Mouse (Mus musculus) cerebellum, postnatal 14 days (tissue): ENCODE results near the gene Pgpep1.

Experiments
- DNase-seq, 2 experiments: peaks; one replicate each; pipeline ENCODE4 v3.0.0; 2021; ENCODE audit warnings: mixed read lengths in 2 of 2

Pgpep1 gene

GRCm38 (mm10) chr8:70658897-70659603 is 1.1 kb downstream of the Pgpep1 start:
- DNase-seq: no peak

DNA sequence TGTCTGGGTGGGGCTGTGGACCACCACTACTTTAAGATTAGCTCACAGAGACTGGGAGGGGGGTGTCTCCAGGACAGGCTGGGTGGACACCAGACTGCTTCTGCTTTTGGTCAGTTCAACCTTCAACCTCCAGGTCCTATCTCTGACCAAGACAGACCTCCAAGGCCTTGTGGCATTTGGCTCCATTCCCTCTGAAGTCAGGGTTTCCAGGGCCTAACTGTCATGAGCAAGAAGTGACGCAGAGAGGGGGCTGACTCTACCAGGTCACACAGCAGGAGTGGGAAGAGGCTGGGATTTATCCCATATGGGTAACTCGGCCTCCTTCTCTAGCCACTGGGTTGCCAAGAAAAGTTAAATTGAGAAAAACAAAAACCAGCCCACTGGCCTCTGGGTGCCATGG is 2.4 kb downstream of the Pgpep1 start:
- DNase-seq: no peak

- DNase-seq: no peak
Observed at GRCm38 (mm10) chr8:70657214-70657613, 3.0 kb downstream of the Pgpep1 start.

- DNase-seq: no peak
Observed at GRCm38 (mm10) chr8:70656193-70656790, 3.9 kb downstream of the Pgpep1 start.

DNA sequence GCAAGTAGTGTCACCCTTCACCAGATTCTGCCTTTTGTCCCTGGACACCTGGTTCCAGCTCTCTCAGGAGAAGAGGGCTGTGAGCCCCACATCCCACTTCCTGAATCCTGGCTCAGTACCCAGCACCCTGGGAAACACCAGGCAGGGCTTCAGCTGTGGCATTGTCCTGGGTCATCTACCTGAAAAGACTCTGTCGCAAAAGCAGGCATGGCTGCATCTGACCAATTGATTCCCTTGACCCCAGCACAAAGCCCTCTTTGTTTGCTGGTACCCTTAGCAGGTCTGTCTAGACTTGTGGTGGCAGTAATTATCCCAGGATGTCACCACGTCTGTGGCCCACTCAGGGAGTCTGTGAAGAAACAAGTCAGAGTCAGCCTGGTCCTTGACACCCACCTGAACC is 4.7 kb downstream of the Pgpep1 start:
- DNase-seq: no peak

DNA sequence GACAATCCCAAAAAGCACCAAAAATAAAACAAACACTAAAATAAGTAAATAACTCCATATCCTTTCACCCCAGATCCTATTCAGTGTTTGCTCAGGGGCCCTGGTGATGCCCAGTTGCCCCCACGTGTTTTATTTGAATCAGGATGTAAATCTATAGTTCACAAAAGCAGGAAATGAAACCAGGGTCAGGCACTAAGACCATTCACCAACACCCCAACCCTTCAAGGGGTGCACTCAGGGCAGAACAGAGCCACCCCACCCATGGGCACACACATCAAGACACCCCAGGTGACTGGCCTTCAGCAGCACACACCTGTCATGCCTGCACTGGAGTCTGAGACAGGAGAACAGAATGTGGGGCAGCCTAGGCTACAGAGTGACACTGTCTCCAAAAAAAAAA is 6.1 kb downstream of the Pgpep1 start:
- DNase-seq: no peak

- DNase-seq: peak in 1 of 2 experiments; percentile 50
Observed at GRCm38 (mm10) chr8:70653226-70653625, 7.0 kb downstream of the Pgpep1 start.

GRCm38 (mm10) chr8:70650351-70650750 is 9.8 kb downstream of the Pgpep1 start:
- no peak for DNase-seq

DNA sequence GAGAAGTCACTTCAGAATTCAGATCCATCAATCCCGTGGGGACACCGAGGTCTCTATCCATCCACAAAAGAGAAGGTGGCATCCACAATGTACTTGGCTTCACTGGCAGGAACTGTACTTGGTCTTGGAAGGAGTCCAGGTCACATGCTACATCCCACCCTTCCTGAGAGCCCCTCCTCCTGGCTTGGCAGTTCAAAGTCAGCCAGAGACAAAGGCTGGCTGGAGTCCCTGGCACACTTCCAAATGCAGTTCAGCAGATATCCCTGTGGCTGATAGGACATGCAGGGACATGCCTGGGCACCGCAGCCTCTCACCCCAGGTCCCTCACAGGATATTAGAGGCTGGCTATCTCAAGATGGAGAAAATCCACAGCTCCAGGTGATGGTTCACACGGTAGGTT is 10.9 kb downstream of the Pgpep1 start:
- DNase-seq: peak; percentile 84 to 90

DNA sequence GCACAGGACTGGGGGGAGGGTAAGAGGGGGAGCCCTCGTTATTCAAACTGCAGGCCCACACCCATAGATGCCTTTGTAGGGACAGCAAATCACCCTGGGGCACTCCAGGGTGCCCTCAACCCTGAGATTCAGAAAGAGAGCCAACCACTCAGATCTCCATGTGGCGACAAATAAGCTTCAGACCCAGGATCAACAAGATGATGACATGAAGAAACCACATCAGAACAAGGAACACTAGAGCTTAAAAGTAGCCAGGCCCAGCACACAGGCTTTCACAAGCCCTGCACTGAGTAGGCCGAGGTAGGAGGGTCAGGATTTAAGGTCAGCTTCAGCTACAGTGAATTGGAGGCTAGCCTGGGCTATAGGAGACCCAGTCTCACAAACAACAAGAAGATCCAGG is 11.3 kb downstream of the Pgpep1 start:
- no peak for DNase-seq

DNA sequence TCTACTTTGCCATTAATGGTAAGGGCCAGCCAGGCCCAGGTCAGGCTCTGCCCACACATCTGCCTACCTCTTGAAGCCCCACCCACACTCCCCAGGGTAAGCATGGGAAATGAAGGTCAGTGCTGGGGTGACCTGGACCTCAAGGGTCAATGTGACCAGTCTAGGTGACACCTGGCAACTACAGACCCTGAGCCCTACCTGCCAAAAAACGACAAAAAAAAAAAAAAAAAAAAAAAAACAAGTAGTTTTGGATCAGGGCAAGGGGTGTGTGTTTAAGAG is 12.1 kb downstream of the Pgpep1 start:
- DNase-seq: no peak

DNA sequence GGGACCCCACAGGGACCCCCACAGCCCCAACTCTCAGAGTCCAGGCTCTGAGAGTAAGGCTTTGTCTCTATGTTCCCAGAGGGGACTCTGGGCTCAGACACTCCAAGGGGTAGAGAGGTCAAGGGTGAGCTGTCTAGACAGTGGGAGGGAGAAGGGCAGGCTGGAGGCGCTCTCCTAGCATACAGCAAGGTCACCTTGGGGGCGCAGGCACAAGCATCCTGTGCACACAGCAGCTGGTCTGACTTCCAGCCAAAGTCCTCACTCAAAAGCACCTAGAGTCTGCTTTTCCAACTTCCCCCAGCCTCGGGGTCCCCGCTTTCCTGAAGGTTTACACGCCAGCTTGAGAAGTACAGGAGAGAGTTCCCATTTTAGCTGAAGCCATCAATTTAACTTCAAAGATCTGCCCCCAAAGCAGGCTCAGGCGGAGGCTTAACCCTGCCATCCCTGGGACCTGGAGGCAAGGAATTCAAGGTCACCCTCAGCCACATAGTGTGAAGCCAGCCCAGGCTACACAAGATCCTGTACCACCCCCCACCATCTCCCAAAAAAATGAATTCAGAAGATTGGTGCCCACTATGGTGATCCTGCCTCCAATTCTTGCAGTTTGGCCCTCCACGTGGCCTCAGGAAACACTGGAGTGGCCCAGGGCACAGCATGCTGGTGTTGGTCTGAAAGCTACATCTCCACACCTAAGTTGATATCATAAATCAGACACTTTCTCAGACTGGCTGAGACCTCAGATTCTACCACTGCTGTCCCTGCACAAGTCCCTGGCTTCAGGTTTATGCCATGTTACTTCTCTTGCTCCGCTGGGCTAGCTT is 12.6 kb downstream of the Pgpep1 start:
- no peak for DNase-seq

- no peak for DNase-seq
Observed at GRCm38 (mm10) chr8:70646775-70647174, 13.4 kb downstream of the Pgpep1 start.

DNA sequence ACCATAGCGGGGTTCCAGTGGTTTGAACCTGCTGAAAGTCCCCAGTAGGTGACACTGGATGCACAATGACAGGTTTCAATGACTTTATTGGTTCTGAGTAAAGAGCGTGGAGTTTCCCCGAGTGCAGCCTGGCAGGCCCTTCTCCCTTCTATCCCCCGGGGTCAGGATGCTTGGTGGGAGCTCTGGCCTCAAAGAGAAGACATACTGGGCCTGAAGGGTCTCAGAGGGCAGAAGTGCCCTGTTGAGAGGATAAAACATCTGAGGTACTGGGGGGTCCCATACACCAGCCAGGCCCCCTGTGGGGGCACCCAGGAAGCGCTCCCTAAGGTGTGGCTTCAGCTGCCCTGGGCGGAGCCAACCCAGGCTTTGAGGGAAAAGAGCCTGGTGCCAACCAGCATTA is 13.8 kb downstream of the Pgpep1 start:
- DNase-seq: no peak

GRCm38 (mm10) chr8:70645501-70646224 is 14.5 kb downstream of the Pgpep1 start:
- no peak for DNase-seq

GRCm38 (mm10) chr8:70644065-70644464 is 16.1 kb downstream of the Pgpep1 start:
- DNase-seq: peak in 1 of 2 experiments; percentile 53

- no peak for DNase-seq
Observed at GRCm38 (mm10) chr8:70643019-70643418, 17.2 kb downstream of the Pgpep1 start.

DNA sequence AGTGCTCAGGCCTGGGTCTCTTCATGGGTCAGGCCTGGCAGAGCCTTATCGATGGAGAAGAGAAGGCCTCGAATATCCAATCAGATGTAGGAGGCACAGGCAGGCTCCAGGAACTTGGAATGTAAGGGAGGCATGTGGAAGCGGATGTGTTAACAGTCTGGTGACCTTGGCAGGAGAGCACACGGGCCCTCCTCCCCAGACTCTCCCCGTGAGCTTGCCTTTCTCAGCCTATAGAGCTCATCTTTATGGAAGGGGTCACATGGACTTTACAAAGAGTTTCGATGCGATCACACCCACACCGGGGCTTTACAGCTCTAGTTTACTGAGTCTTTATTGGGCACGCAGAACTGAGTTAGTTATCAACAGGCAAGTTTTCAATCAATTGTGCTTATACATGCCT is 21.4 kb downstream of the Pgpep1 start:
- DNase-seq: no peak

DNA sequence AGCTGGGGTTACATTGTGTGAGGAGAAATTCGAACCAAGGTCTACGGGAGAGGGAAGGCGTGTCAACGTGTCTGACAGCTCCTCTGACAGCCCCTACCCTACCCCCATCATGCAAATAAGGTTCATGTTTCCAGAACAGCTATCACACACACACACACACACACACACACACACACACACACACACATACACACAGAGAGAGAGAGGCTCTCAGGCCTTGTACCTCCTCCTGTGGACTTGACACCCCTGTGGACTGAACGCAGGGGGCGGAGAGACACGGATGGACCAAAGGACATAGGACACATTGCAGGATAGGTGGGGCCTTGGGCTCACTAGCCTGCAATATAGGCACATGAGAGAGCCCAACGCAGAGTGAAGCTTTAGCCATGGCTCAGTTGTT is 23.4 kb downstream of the Pgpep1 start:
- no peak for DNase-seq

DNA sequence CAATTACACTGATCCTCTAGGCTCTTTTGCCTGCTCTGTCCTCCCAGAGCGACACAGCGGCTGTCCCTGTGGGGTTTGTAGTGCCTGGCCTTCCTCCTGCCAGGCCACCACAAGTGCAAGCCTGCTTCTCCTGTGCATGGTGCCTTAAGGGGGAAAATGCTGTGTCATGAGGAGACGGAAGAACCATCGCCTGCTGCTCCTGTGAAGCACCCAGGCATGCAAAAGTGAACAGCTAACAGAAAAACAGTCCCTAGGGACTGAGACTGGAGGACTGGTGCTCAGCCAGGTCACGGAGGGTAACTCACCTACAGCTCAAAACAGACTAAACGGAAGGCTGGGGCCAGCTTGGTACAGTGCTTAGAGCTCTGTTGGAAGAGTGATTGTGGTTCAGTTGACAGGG is 24.7 kb downstream of the Pgpep1 start:
- no peak for DNase-seq

GRCm38 (mm10) chr8:70634066-70634465 is 26.1 kb downstream of the Pgpep1 start:
- DNase-seq: peak in 1 of 2 experiments; percentile 48

DNA sequence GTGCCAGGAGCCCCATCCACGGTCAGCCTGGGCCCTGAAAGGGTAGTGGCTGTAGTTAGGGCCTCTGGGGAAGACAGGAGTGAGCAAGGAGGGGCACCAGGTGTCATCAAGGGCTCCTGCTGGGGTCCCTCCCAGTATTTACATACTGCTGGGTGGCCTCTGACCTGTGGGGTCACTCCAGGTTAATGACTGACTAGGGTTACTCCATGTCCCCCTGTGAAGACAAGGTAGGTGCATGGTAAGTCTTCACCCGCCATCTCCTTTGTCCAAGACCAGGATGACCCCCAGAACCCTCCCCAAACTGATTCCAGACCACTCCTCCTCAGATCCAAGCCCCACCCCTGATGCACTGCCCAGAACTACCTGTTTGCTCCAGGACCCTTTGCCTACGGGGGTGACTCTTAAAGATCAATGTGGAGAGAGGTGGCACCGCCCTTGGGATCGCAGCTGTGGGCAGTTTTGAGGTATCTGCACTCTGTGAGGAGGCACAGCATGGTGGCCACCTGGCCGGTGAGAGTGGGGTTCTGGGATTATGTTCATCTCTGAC is 27.8 kb downstream of the Pgpep1 start, which contains the start of gene Gdf15:
TSS of gene Gdf15 (minus strand) at position 111 of the 547 bp plus-strand sequence.
- DNase-seq: no peak

DNA sequence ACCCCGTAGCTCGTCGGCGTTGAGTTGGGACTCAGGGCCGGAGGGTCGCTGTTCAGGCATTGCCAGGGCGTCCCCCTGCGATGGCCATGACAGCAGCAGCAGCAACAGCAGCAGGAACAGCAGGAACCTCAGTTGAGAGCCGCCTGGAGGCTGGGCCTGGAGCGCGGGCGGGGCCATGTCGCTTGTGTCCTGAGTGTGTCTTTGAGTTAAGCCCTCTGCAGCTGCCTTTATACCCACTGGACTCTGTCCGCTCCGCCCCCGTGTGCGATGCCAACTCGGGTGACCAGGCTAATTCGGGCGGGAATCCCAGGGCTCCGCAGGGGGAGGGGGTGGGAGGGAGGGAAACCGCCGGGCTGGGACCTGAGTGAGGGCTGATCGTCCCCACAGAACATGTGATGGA is 28.8 kb downstream of the Pgpep1 start:
- DNase-seq: no peak
